ENCODE assay signal across 20 mouse cellular contexts in genomic region chr8:105506977-105507376, GRCm38 (mm10). TPM values are rescaled to one million over a fixed set of nuclear protein-coding genes. Genes with fewer than 3 reads are reported as not detected.
A peak's percentile ranks its signal among the peaks of the same experiment; 100 is the strongest.
DNase-seq lines count a peak whose midpoint lies in the region; ATAC-seq and TF ChIP-seq lines count a peak whose summit lies in the region.
"Had no signal": no experiment of that assay in that cellular context is flagged by ENCODE, and none has a peak within 500 bp of the region (broad histone marks: within the 10 kb centered on the region; RNA-seq: fewer than 3 reads in every experiment).

No protein-coding gene starts in this region.

- H3K4me2 ChIP-seq in limb, embryonic 13.5 days (replicated peaks), result no peak overlapping the region
- no peak overlapping the region for H3K4me2 ChIP-seq in hindbrain, embryonic 13.5 days
- H3K4me2 ChIP-seq: forebrain, embryonic 13.5 days; heart, embryonic 15.5 days; hindbrain, embryonic 15.5 days had no signal

- ATAC-seq in limb, embryonic 13.5 days (ENCODE audit: low FRiP score, low read depth), result no peak
- ATAC-seq in megakaryocyte progenitor cell, adult 5-6 weeks (replicated peaks; ENCODE audit: poor library complexity), result peak; percentile 50; the same call in 1 of the 2 replicates
- ATAC-seq in hindbrain, embryonic 13.5 days (ENCODE audit: low FRiP score), result no peak
- ATAC-seq: CD4-positive, CD25-positive, alpha-beta regulatory T cell, adult 4 months; forebrain, embryonic 13.5 days; forebrain, postnatal 0 days had no signal

- no peak overlapping the region for H3K9ac ChIP-seq in limb, embryonic 13.5 days
- no peak overlapping the region for H3K9ac ChIP-seq in hindbrain, embryonic 13.5 days
- H3K9ac ChIP-seq: forebrain, embryonic 13.5 days; forebrain, postnatal 0 days; heart, embryonic 15.5 days; hindbrain, embryonic 15.5 days had no signal

- H3K9me3 ChIP-seq in limb, embryonic 13.5 days, result no peaks in the 10 kb centered on the region
- H3K9me3 ChIP-seq in limb, embryonic 10.5 days (replicated peaks), result no peaks in the 10 kb centered on the region
- H3K9me3 ChIP-seq in hindbrain, embryonic 13.5 days, result no peaks in the 10 kb centered on the region
- H3K9me3 ChIP-seq: forebrain, embryonic 13.5 days; heart, embryonic 15.5 days; hindbrain, embryonic 10.5 days; hindbrain, embryonic 15.5 days had no signal

- no peaks in the 10 kb centered on the region for H3K36me3 ChIP-seq in limb, embryonic 13.5 days
- no peaks in the 10 kb centered on the region for H3K36me3 ChIP-seq in limb, embryonic 10.5 days
- no peaks in the 10 kb centered on the region for H3K36me3 ChIP-seq in hindbrain, embryonic 13.5 days
- H3K36me3 ChIP-seq: heart, embryonic 15.5 days; hindbrain, embryonic 10.5 days; hindbrain, embryonic 15.5 days had no signal

- H3K27me3 ChIP-seq in limb, embryonic 13.5 days, result no peaks in the 10 kb centered on the region
- H3K27me3 ChIP-seq in limb, embryonic 10.5 days (ENCODE audit: low read depth, poor library complexity, severe bottlenecking), result no peaks in the 10 kb centered on the region
- no peaks in the 10 kb centered on the region for H3K27me3 ChIP-seq in hindbrain, embryonic 13.5 days
- H3K27me3 ChIP-seq: forebrain, embryonic 13.5 days; heart, embryonic 15.5 days; hindbrain, embryonic 15.5 days had no signal

- DNase-seq in gastrocnemius, adult 2 months, result peak; percentile 53
- DNase-seq in gastrocnemius, postnatal 36 days, result no peak
- no peak for DNase-seq in limb, embryonic 10.5 days (ENCODE audit: low spot score)
- no peak for DNase-seq in left cerebral cortex, adult 8-10 months (ENCODE audit: low spot score in 2 of 2)
- DNase-seq: adrenal gland, postnatal 10 days; B cell, adult 2 months; cerebellum, adult 11 months; cerebellum, adult 8-10 months; cerebellum, postnatal 25 days; forebrain, postnatal 0 days; gastrocnemius, postnatal 25 days; heart, postnatal 14 days had no signal

- TF ChIP-seq CTCF in gastrocnemius, adult 2 months (IDR thresholded peaks at IDR 0.05), result no peak

- intact Hi-C loops in gastrocnemius, adult 2 months (cut with DNase I), result no loop called here
- intact Hi-C loops in gastrocnemius, postnatal 36 days (cut with DNase I), result no loop called here

- no peak overlapping the region for H3K4me3 ChIP-seq in gastrocnemius, adult 2 months
- no peak overlapping the region for H3K4me3 ChIP-seq in limb, embryonic 13.5 days
- no peak overlapping the region for H3K4me3 ChIP-seq in limb, embryonic 10.5 days
- no peak overlapping the region for H3K4me3 ChIP-seq in hindbrain, embryonic 13.5 days
- H3K4me3 ChIP-seq: forebrain, embryonic 13.5 days; heart, embryonic 15.5 days; hindbrain, embryonic 10.5 days; hindbrain, embryonic 15.5 days had no signal

- 66% methylated on average over 6 of the region's 6 CpGs for WGBS in limb, embryonic 13.5 days
- WGBS in limb, embryonic 10.5 days, result 72% methylated on average over 6 of the region's 6 CpGs
- WGBS in hindbrain, embryonic 13.5 days, result 77% methylated on average over 6 of the region's 6 CpGs

- H3K27ac ChIP-seq in gastrocnemius, adult 2 months, result no peak overlapping the region
- H3K27ac ChIP-seq in limb, embryonic 13.5 days, result 0 out of 2 replicates have a peak overlapping the region, but pooled peaks have one; percentile 55
- no peak overlapping the region for H3K27ac ChIP-seq in limb, embryonic 10.5 days
- H3K27ac ChIP-seq in hindbrain, embryonic 13.5 days, result no peak overlapping the region
- H3K27ac ChIP-seq: forebrain, embryonic 13.5 days; heart, embryonic 15.5 days; hindbrain, embryonic 10.5 days; hindbrain, embryonic 15.5 days had no signal

- peaks cover 37% of the 10 kb centered on the region for H3K4me1 ChIP-seq in limb, embryonic 13.5 days
- peaks cover 30% of the 10 kb centered on the region for H3K4me1 ChIP-seq in limb, embryonic 10.5 days
- peaks cover 10% of the 10 kb centered on the region; the same call in 1 of the 2 replicates for H3K4me1 ChIP-seq in hindbrain, embryonic 13.5 days (replicated peaks)

RNA-seq across cellular contexts. Expression of gene Zdhhc1, which starts 10.3 kb away (rescaled TPM):
- total RNA-seq in gastrocnemius, adult 2 months (2021), result 10 to 100 TPM in 1 of 2 experiments, 1 to 10 TPM in 1; 9.6 to 11.2 TPM
- 1 to 10 TPM; 8.1 to 8.3 TPM for total RNA-seq in gastrocnemius, postnatal 36 days (2021)
- polyA plus RNA-seq in limb, embryonic 13.5 days (2015; fragmentation: Nextera tagmentation; extraction: Ambion mirVana), result 42.5 and 45.3 TPM in 2 replicates
- 18.9 and 25.3 TPM in 2 replicates for polyA plus RNA-seq in limb, embryonic 10.5 days (2016; fragmentation: Nextera tagmentation; extraction: Ambion mirVana)
- 4.8 and 5.7 TPM in 2 replicates for total RNA-seq in megakaryocyte progenitor cell, adult 5-6 weeks (2015)
- 2.7 and 5.0 TPM in 2 replicates for total RNA-seq in megakaryocyte progenitor cell, adult 5-6 weeks (2017)
- total RNA-seq in left cerebral cortex, adult 8-10 months (2022), result 10 to 100 TPM; 38.3 to 45.8 (median 42.9) TPM
- 30.9 and 34.3 TPM in 2 replicates for polyA plus RNA-seq in hindbrain, embryonic 13.5 days (2015; fragmentation: Nextera tagmentation; extraction: Ambion mirVana)

RNA-seq across cellular contexts. Expression of gene Hsd11b2, which starts 11.6 kb away (rescaled TPM):
- total RNA-seq in gastrocnemius, adult 2 months (2021), result not detected
- under 1 TPM in 1 of 2 experiments, not detected in 1; 0.22 TPM for total RNA-seq in gastrocnemius, postnatal 36 days (2021)
- 5.9 and 7.6 TPM in 2 replicates for polyA plus RNA-seq in limb, embryonic 13.5 days (2015; fragmentation: Nextera tagmentation; extraction: Ambion mirVana)
- 78.2 and 83.2 TPM in 2 replicates for polyA plus RNA-seq in limb, embryonic 10.5 days (2016; fragmentation: Nextera tagmentation; extraction: Ambion mirVana)
- 0.10 and 0.12 TPM in 2 replicates for total RNA-seq in megakaryocyte progenitor cell, adult 5-6 weeks (2015)
- total RNA-seq in megakaryocyte progenitor cell, adult 5-6 weeks (2017), result not detected in 2 replicates
- total RNA-seq in left cerebral cortex, adult 8-10 months (2022), result not detected
- 7.8 and 11.0 TPM in 2 replicates for polyA plus RNA-seq in hindbrain, embryonic 13.5 days (2015; fragmentation: Nextera tagmentation; extraction: Ambion mirVana)
- polyA plus RNA-seq: CD4-positive, CD25-positive, alpha-beta regulatory T cell, adult 4 months had no signal

RNA-seq across cellular contexts. Expression of gene Tppp3, which starts 35.7 kb away (rescaled TPM):
- total RNA-seq in gastrocnemius, adult 2 months (2021), result 10 to 100 TPM; 52.8 to 53.4 TPM
- 10 to 100 TPM; 54.1 to 54.9 TPM for total RNA-seq in gastrocnemius, postnatal 36 days (2021)
- 65.4 and 71.1 TPM in 2 replicates for polyA plus RNA-seq in limb, embryonic 13.5 days (2015; fragmentation: Nextera tagmentation; extraction: Ambion mirVana)
- 8.4 and 13.5 TPM in 2 replicates for polyA plus RNA-seq in limb, embryonic 10.5 days (2016; fragmentation: Nextera tagmentation; extraction: Ambion mirVana)
- total RNA-seq in megakaryocyte progenitor cell, adult 5-6 weeks (2015), result 0.27 TPM in 1 of 2 replicates, not detected in the other
- total RNA-seq in megakaryocyte progenitor cell, adult 5-6 weeks (2017), result 0.57 and 2.4 TPM in 2 replicates
- 10 to 100 TPM; 59.3 to 66.5 (median 60.9) TPM for total RNA-seq in left cerebral cortex, adult 8-10 months (2022)
- polyA plus RNA-seq in hindbrain, embryonic 13.5 days (2015; fragmentation: Nextera tagmentation; extraction: Ambion mirVana), result 170 and 181 TPM in 2 replicates

RNA-seq across cellular contexts. Expression of gene Atp6v0d1, which starts 58.9 kb away (rescaled TPM):
- total RNA-seq in gastrocnemius, adult 2 months (2021), result 10 to 100 TPM; 40.3 to 41.6 TPM
- total RNA-seq in gastrocnemius, postnatal 36 days (2021), result 10 to 100 TPM; 37.3 to 40.9 TPM
- 82.5 and 83.5 TPM in 2 replicates for polyA plus RNA-seq in limb, embryonic 13.5 days (2015; fragmentation: Nextera tagmentation; extraction: Ambion mirVana)
- polyA plus RNA-seq in limb, embryonic 10.5 days (2016; fragmentation: Nextera tagmentation; extraction: Ambion mirVana), result 58.3 and 68.6 TPM in 2 replicates
- 137 and 142 TPM in 2 replicates for total RNA-seq in megakaryocyte progenitor cell, adult 5-6 weeks (2015)
- 50.5 and 56.6 TPM in 2 replicates for total RNA-seq in megakaryocyte progenitor cell, adult 5-6 weeks (2017)
- 100 to 1,000 TPM; 297 to 314 (median 303) TPM for total RNA-seq in left cerebral cortex, adult 8-10 months (2022)
- 201 and 203 TPM in 2 replicates for polyA plus RNA-seq in hindbrain, embryonic 13.5 days (2015; fragmentation: Nextera tagmentation; extraction: Ambion mirVana)

Comparison
In these comparisons a context has a peak if more than half of its experiments do, and no peak if none do; other contexts are left out.
1. RNA of gene Tppp3, which starts 35.7 kb away (total RNA-seq): 59.3 to 66.5 TPM in left cerebral cortex, adult 8-10 months, 54.1 to 54.9 TPM in gastrocnemius, postnatal 36 days and 52.8 to 53.4 TPM in gastrocnemius, adult 2 months; 0.27 to 2.4 TPM in megakaryocyte progenitor cell, adult 5-6 weeks; every median in the first group is over 10 times any median in the second.